Mouse (Mus musculus): Measurements from ENCODE around the gene Rbm33.

Rbm33 gene

DNA sequence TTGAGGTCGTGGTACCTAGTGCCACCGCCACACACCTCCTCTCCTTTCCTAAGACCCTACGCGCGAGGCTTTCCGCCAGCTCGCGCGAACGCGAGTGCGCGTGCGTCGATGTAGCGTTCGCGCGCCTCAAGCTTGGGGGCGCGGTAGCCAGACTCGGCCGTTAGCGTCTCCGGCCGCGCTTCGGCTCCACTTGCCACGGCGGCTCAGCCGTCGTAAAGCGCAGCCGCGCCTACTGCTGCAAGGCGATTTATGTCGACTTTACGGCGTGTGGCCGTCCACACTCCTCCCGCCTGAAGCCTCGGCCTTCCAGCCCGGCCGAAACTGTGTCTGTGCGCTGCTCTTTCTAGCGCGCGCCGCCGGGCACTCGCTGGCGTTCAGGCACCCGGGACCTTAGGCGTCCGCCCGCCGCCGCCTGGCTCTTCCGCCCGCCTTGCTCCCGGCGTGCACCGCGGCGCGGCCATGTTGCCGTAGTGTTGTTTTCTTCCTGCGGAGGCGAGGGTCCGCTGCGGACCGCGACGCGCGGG is at the start of gene Rbm33:
Gene Rbm33 (plus strand): TSS at position 400 of the 524 bp plus-strand sequence.
- peak; percentile 71 for DNase-seq (ENCODE audit: low read depth)

DNA sequence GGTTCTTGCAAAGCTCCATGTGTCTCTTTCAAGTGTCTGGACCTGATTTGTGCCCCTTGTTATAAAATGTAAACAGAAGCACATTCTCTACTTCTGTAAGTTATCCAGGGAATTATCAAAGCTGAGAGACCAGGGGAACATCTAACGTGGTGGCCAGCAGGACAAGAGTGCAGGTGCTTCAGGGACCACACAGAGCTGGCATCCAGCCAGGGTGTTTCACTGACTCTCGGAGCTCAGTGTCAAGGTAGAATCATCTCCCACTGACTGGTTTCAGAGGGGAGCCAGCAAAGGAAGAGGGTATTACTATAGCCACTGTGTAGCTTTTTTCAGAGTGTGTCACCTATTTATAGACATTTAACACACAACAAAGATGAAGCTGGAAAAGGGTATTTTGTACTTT is 49.3 kb upstream of the Rbm33 start:
- no peak for DNase-seq (ENCODE audit: low read depth)

DNA sequence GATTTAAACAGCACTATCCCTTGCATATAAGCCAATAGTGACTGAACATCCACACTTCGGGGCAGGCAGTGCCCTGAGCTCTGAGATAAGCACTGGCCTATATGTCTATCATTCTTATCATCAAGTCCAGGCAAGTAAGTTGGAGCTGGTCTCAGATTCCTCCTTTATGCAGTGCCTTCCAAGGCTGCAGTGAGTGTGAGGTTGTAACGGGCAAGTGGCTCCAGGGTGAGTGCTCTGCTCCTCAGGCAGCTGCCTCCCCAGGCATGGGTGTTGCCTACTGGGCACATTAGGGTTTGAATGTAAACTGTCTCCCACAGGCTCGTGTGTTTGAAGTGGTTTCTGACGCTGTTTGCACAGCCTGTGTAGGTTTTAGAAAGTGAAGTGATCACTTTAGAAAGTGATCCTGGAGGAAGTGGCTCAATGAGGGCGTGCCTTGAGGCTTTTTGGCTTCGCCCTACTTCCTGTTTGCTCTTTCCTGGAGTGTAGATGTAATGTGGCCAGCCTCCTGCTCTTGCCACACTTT is 47.4 kb upstream of the Rbm33 start:
- peak; percentile 23 for DNase-seq (ENCODE audit: low read depth)

DNA sequence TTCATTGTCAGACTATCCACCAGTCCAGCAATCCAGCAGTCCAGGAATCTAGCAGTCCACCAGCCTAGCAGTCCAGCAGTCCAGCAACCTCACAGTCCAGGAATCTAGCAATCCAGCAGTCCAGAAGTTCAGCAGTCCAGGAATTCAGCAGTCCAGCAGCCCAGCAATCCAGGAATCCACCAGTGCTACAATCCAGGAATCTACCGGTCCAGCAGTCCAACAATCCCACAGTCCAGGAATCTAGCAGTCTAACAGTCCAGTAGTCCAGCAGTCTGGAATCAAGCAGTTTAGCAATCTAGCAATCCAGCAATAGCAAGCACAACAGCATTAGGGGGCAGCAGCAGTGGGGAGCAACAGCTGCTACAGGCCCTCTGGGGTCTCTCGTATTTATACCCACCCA is 44.1 kb upstream of the Rbm33 start:
- no peak for DNase-seq (ENCODE audit: low read depth)

DNA sequence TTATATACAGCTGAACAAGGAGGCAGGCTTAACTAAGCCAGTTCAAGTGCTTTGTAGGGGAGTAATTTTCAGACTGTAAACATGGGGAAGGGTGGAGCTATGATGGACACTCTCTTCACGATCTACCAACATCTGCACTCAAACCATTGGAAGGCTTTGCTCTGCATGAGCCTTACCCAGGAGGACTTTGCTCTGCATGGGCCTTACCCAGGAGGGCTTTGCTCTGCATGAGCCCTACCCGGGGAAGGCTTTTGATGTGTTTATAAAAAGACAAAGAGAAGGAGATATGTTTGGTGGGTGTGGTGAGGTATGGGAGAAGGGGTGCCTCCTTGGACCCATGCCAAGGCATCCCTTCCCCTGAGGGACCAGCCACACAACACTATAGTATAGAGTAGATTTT is 39.6 kb upstream of the Rbm33 start:
- DNase-seq (ENCODE audit: low read depth): no peak

DNA sequence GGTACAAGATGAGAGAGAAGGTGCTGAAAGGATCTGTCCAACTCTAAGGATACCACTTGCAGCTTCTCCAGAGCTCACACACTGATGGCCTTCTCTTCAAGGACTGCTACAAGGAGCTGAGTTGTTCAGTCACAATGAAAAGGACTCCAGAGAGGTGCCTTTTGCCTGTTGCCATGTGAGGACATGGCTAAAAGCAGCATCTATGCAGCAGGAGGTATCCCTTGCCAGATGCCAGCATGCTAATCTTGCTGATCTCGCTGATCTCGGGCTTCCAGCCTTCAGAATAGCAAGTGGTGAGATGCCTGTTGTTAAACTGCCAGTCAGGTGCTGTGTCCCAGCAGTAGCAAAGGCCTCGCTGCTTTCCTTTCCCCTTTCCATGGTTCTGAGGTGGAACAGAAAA is 27.8 kb upstream of the Rbm33 start:
- no peak for DNase-seq (ENCODE audit: low read depth)

DNA sequence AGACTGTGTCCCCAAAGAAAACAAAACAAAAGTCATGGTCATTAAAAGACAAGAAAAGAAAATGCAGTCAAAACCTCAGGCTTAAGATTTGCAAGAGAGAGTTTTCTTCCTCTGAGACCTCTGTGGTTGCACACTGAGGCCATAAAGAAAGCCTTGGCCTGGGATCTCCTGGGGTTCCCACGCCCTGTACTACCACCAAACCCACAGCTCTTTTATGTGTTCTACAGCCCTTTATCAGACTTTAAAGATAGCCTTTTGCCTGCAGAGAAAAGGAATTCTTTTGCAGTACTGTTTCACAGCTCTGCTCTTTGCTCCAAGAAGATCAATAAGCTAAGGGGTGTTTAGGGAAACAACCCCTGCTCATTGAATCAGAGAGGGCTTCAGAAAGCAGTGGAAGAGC is 26.3 kb upstream of the Rbm33 start:
- DNase-seq (ENCODE audit: low read depth): no peak

DNA sequence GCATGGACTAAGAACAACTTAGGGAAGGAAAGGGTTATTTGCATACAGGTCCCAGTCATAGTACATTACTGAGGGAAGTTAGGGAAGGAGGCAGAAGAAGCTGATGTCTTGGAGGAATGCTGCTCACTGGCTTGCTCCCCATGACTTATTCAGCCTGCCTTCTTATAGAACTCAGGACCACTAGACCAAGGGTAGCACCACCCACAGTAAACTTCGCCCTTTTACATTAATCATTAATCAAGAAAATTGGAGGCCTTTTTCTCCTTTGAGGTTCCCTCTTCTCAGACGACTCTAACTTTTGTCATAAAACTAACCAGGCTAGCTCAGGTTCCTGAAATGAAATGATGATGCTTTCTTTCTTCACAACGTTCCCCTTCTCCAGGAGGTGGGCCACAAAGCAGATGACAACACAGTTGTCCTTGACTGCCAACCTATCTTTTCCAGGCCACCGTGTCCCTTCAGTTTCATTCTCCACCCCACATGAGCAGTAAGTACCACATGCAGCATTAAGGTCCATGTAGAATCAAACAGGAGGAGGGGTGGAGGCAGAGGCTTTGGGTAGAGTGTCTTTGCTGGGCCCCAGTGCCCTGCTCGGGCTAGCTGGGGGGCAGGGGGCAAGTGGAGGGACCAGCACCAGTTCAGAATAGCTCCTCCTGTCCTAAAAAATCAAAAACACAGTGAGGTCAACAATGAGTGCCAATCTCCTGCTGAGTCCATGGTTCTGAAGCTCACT is 25.6 kb upstream of the Rbm33 start:
- DNase-seq (ENCODE audit: low read depth): no peak

DNA sequence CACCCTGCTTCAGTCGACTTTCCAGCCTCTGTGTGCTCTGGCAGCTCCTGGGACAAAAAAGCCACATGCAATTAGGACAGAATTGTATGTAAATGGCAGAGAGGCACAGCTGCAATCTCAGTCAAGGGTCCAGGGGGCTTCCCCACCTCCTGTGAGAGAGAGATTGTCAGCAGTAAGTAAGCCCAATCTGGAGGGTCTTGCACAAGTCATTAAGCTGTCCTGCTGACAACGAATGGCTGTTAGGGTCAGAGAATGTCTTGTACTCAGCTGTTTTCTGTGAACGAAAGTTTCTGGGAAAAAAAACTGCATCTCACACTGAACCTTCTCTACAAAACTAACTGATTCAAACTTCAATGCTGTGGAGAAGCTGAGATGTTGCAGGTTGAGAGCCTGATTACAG is 24.6 kb upstream of the Rbm33 start:
- DNase-seq (ENCODE audit: low read depth): no peak

DNA sequence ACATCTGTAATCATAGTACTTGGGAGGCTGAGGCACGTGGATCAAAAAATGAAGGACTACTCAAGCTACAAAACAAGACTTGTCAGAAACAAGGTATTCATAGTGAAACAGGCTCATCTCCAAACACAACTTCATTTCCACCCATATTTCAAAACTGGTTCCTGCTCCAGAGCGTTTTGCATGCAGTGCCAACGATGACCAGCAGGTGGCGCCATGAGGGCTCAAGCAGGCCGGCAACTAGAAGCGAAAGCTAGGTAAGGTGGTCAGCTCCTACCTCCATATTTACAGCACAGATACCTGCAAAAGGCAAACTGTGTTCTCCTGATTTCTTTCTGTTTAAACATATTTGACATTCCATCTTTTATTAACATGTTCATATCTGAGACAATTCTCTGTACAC is 22.9 kb upstream of the Rbm33 start:
- DNase-seq (ENCODE audit: low read depth): no peak

DNA sequence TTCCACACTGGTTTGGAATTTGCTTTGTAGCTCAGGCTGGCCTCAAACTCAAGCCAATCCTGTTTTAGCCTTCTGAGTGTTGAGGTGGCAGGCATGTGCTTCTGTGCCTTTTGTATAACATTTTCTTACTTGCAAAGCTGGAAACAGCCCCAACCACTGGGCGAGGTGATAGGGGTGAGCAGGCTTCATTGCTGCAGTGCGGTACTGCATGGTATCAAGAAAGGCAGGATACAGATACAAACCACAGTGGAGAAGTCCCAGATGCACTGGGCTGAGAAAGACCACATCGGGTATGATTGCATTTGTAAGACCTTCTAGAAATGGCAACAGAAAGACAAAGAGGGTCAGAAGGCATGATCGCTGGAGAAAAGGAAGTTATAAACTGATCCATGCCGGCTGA is 18.8 kb upstream of the Rbm33 start:
- no peak for DNase-seq (ENCODE audit: low read depth)

DNA sequence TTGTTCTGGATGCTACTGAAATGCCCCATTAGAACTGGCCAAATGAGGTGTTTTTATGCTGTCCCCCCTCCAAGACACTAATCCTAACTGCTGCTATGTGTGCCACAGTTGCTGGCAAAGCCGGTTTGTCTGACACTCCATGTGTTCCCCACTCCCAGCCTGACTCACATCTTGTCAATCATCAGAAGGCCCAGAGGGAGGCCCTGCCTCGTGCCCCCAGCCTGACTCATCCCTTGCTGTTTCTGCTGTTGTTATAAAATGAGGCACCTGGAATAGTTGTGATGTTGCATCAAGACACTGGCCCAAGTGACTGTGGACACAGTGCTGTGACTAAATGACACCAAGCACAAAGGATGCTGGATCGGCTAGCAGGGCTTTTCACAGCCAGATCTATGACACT is 18.2 kb upstream of the Rbm33 start:
- no peak for DNase-seq (ENCODE audit: low read depth)

DNA sequence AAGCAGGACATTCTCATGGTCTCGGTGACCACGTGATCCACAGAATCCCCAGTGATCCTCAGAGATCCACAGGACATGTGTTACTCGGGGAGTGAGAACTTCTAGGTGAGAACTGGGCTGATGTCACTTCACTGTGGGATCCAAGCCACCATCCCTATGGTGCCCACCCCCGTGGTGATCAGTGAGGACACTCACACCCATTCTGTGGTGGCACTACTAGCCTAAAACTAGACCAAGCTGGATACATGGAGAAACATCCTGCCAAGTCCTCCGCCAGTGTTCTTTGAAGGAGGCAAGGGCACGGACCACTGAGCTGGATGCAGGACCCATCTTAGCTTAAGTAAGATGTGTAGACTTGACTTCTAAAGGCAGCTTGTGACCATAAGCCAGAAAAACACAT is 17.6 kb upstream of the Rbm33 start:
- no peak for DNase-seq (ENCODE audit: low read depth)

DNA sequence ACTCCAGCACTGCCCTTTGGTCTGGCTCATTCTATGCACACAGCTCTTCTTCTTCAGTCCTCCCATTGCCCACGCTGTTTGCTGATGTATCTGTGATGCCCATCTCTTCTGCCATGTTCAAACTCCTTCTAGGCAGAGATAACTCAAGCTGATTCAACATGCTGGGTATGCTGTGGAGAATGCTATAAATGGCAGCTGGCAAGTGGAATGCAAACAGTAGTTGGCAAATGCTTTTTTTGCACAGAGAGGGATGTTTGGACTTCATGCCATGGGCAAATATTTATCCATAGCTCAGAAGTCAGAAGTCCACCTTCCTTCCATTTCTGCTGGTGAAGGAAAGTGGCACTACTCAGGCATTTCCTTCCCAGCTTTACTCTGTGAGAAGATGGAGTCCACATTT is 14.2 kb upstream of the Rbm33 start:
- no peak for DNase-seq (ENCODE audit: low read depth)

DNA sequence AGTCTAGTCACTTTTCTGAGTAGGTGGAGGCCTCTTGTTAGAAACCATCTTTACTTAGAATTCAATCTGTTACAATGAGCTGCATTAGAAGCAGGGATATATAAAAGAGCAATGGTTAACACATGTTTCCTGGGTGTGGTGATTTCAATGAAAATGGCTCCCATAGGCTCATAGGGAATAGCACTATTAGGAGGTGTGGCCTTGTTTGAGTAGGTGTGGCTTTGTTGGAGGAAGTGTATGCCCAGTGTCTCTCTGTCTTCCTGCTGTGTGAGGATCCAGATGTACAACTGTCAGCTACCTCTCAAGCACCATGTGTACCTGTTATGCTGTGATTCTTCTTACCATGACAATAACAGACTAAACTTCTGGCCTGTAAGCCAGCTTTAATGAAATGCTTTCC is 12.4 kb upstream of the Rbm33 start:
- no peak for DNase-seq (ENCODE audit: low read depth)

DNA sequence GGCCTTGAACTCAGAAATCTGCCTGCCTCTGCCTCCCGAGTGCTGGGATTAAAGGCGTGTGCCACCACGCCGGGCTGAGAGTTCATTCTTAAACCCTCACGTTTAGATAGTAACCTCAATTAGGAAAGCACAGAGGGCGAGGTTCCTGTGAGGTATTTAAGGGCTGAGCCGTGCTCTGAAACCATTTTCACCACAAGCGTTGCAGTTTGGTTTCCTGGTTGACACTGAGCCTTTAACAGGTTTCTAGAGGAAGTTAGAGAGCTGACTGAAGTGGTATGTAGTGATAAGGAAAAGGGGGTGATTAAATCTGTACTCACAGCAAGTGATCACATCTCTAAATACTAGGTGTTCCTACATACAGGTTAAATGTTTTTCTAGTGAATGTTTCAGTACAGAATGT is 1.4 kb upstream of the Rbm33 start:
- no peak for DNase-seq (ENCODE audit: low read depth)

DNA sequence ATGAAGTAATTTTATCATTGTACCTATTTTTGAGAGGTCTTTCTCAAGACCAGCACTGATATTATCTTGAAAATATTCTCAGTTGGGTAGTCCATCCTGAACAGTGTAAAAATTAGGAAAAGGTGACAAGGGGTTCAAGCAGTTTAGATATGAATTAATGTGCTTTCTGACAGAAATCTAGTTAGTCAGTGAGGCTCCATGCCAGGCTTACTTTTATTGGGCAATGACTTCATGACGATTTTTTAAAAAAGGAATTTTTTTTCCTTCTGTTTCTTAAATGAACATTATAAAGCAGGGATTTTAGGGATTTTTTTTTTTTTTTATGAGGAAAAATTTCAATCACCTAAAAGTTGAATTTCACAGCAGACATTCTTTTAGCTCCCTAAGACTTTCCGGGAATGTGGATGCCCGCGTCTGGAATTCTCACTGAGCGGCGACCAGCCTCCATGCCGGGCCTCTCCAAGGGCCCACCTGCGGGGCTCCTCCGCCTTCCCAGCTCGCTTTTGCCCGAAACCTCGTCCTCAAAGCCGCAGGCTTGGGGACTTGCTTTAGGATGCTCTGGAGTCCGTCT is 685 bp upstream of the Rbm33 start:
- DNase-seq (ENCODE audit: low read depth): no peak

DNA sequence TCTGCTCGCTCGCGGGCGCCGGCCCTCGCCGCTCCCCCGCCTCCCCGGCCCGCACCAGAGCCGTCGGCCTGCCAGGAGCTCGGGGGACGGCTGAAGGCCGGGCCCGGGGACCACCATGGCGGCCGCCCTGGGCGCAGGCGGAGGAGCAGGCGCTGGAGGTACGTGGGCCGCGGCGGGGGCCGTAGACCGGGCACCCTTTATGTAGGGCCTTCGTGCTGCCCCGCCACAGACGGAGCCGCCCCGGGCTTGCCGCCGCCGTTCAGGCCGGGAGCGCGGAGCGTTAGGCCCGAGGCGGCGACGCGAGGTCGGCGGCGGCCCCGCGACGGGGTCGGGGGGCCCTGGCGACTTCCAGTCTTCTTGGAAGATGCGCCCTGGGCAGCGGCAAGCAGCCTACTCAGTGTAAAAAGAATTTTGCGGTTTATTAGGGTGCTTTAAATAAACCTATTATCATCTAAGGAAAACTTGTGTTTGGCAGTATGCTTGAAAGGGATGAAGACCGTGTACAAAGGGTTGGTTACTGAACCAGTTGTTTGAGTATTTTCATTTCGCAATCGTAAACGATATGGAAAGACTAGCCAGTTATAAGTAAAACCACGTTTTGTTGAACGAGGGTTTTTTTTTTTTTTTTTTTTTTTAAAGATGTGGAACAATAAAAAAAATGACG is 464 bp downstream of the Rbm33 start:
- DNase-seq (ENCODE audit: low read depth): no peak

DNA sequence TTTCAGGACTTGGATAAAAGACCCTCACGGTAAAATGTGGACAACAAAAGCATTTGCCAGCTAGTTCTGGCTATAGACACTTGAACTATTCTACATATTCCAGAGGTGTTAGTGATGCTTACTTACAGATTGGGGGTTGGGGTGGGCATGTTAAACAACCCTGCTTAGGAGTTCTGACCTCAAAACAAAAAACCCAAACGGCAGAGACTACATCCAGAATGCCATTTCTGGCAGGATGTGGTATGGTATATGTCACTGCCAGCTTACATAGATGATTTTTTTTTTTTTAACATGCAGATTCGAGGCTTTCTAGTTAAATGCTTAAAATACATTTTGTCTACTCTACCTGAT is 971 bp downstream of the Rbm33 start:
- DNase-seq (ENCODE audit: low read depth): no peak

DNA sequence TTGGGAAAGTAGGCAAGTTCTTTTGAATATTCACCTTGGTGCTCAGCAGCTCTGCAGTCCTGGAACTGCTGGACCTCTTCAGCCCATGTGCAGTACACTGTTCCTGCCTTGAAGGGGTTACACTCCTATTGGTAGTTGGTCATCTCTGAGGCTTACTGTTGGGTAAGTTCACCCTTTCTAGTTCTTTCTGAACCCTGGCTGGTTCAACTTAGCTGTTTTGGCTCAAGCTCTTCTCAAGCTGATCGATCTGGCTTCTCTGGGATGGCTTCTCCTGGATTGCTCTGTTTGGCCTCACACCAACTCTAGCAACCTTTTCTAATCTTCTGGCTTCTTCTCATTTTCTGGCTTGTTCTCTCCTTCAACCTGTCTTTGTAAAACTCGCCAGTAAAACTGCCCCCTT is 1.8 kb downstream of the Rbm33 start:
- DNase-seq (ENCODE audit: low read depth): no peak

DNA sequence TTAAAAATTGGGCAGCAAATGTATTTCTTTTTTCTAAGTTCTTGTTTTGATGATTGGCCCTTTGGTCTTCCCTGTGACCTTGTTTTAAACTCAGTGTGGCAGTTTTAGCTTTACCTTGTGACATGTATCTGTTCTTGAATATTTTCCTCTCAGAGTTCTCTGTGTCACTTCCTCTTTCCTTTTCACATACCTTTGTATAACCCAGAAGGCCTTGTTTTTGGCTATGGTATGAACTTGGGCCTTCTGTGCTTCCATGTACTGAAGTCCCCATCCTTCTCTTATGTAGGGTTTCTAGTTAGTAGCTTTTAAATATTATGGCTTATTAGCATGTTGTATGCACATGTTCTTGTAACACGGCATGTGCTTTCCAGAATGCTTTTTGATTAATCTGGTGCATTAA is 4.8 kb downstream of the Rbm33 start:
- no peak for DNase-seq (ENCODE audit: low read depth)

DNA sequence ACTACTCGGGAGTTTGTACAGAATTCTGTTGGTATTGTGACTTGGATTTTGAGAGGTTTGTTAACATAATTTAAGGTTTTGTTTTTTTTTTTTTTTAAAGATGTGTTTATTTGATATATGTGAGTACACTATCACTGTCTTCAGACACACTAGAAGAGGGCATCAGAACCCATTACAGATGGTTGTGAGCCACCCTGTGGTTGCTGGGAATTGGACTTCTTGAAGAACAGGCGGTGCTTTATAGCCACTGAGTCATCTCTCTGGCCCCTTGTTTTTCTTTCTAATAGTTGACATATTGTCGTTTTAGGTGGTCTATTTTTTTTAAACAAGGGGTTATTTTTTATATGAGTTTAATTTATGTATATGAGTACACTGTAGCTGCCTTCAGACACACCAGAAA is 5.3 kb downstream of the Rbm33 start:
- no peak for DNase-seq (ENCODE audit: low read depth)

DNA sequence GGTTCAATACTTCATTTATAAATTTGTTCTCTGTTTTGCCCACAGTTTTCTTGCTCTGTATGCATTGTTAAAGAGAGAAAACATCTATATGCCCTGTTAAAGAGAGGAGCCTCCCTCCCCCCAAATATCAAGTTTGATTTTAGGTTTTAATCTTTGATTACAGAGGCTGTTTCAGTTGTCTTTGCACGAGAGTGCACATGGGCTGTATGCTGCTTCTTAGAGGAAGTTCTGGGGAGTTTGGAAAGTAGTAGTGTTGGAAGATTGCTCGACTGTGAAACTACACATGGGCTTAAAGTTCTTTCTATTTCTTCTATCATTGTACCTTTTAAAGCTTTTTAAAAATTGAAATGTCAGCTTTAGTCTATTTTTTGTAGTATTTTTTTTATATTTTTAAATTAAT is 6.9 kb downstream of the Rbm33 start:
- no peak for DNase-seq (ENCODE audit: low read depth)
